Mouse (Mus musculus) forebrain, embryonic 12.5 days (tissue): Measurements from ENCODE around the gene Fut9. TPM values are rescaled to one million over a fixed set of nuclear protein-coding genes. Genes with fewer than 3 reads are reported as not detected.

Source experiments
- ATAC-seq: fragments of 200-750 bp; cut with Nextera tagmentation; 2 replicates; pipeline ENCODE4 v1.8.0; 2017; ENCODE audit warnings: moderate TSS enrichment; ENCODE audit not compliant: low FRiP score
- H3K27ac ChIP-seq: fragments of 300-500 bp; sonication (generic); 2 replicates; pipeline ENCODE4 v1.5.1; 2016; ENCODE audit warnings: mild to moderate bottlenecking
- H3K27me3 ChIP-seq: fragments of 300-500 bp; sonication (generic); 2 replicates; pipeline ENCODE4 v1.6.1; 2016; ENCODE audit warnings: mild to moderate bottlenecking
- H3K36me3 ChIP-seq: fragments of 300-500 bp; sonication (generic); replicated peaks from 2 replicates; pipeline ENCODE4 v1.6.1; 2016; ENCODE audit warnings: mild to moderate bottlenecking
- H3K4me1 ChIP-seq: fragments of 300-500 bp; sonication (generic); 2 replicates; pipeline ENCODE4 v1.6.1; 2016
- H3K4me2 ChIP-seq: fragments of 300-500 bp; sonication (generic); 2 replicates; pipeline ENCODE4 v1.6.1; 2016; ENCODE audit warnings: mild to moderate bottlenecking, moderate library complexity
- H3K4me3 ChIP-seq: fragments of 300-500 bp; sonication (generic); replicated peaks from 2 replicates; pipeline ENCODE4 v1.5.1; 2016; ENCODE audit warnings: mild to moderate bottlenecking
- H3K9ac ChIP-seq: fragments of 300-500 bp; sonication (generic); 2 replicates; pipeline ENCODE4 v1.6.1; 2016; ENCODE audit warnings: mild to moderate bottlenecking
- H3K9me3 ChIP-seq: fragments of 300-500 bp; sonication (generic); 2 replicates; pipeline ENCODE4 v1.6.1; 2016
- WGBS: fragments of 180-500 bp; shearing (Covaris S2); methylation state at CpG from one replicate; pipeline ENCODE4 v1.1.7; 2016; 5-methylcytosine and 5-hydroxymethylcytosine counted together
- polyA plus RNA-seq: library from polyadenylated mRNA; unstranded; fragments of >200 nt; fragmentation: Nextera tagmentation; extraction: Ambion mirVana; gene quantifications from 2 replicates; pipeline ENCODE4 v1.2.1, GENCODE M21; 2016

Fut9 gene
- polyA plus RNA-seq, 1 experiment from 2014 or later: 13.7 TPM

- no peak overlapping the region for H3K4me3 ChIP-seq
- no peak overlapping the region for H3K4me2 ChIP-seq
- no peaks in the 10 kb centered on the region for H3K36me3 ChIP-seq
- H3K27me3 ChIP-seq: no peaks in the 10 kb centered on the region
- no peaks in the 10 kb centered on the region for H3K4me1 ChIP-seq
- H3K27ac ChIP-seq: no peak overlapping the region
- ATAC-seq: no peak
- H3K9ac ChIP-seq: no peak overlapping the region
- 91% methylated on average over 2 of the region's 2 CpGs for WGBS
- H3K9me3 ChIP-seq: no peaks in the 10 kb centered on the region
These were observed 166.8 kb downstream of the Fut9 start for GRCm38 (mm10) chr4:25633262-25633661.

GRCm38 (mm10) chr4:25628113-25628512, 171.9 kb downstream of the Fut9 start:
- WGBS: 51% methylated on average over 5 of the region's 5 CpGs
- H3K27ac ChIP-seq: 0 out of 2 replicates have a peak overlapping the region, but pooled peaks have one; percentile 31
- no peak overlapping the region for H3K4me3 ChIP-seq
- no peaks in the 10 kb centered on the region for H3K27me3 ChIP-seq
- no peaks in the 10 kb centered on the region for H3K36me3 ChIP-seq
- no peak overlapping the region for H3K4me2 ChIP-seq
- no peaks in the 10 kb centered on the region for H3K9me3 ChIP-seq
- ATAC-seq: peak; percentile 24
- H3K9ac ChIP-seq: no peak overlapping the region
- peaks cover 10% of the 10 kb centered on the region for H3K4me1 ChIP-seq

GRCm38 (mm10) chr4:25627467-25627866, 172.6 kb downstream of the Fut9 start:
- H3K27me3 ChIP-seq: no peaks in the 10 kb centered on the region
- peak overlapping the region; percentile 74 for H3K27ac ChIP-seq
- H3K36me3 ChIP-seq: no peaks in the 10 kb centered on the region
- no peaks in the 10 kb centered on the region for H3K9me3 ChIP-seq
- H3K4me3 ChIP-seq: no peak overlapping the region
- no peak overlapping the region for H3K9ac ChIP-seq
- peak overlapping the region; percentile 6; the same call in 1 of the 2 replicates for H3K4me2 ChIP-seq
- peaks cover 10% of the 10 kb centered on the region for H3K4me1 ChIP-seq
- WGBS: 69% methylated on average over 9 of the region's 9 CpGs
- ATAC-seq: peak; percentile 89

- Histone ChIP-seq H3K4me1 (peaks cover 10% of the 10 kb centered on the region), H3K4me2 (no peak overlapping the region), H3K27me3 (no peaks in the 10 kb centered on the region), H3K36me3 (no peaks in the 10 kb centered on the region), H3K4me3 (no peak overlapping the region), H3K9me3 (no peaks in the 10 kb centered on the region), H3K9ac (no peak overlapping the region), H3K27ac (peak overlapping the region; percentile 69)
- WGBS: 8% methylated on average over 1 of the region's 1 CpGs
- peak; percentile 80 for ATAC-seq
These were observed 173.0 kb downstream of the Fut9 start for GRCm38 (mm10) chr4:25627039-25627438.

GRCm38 (mm10) chr4:25623176-25623575, 176.9 kb downstream of the Fut9 start:
- Histone ChIP-seq H3K4me2 (no peak overlapping the region), H3K4me3 (no peak overlapping the region), H3K9ac (no peak overlapping the region), H3K4me1 (peaks cover 10% of the 10 kb centered on the region), H3K27me3 (no peaks in the 10 kb centered on the region), H3K27ac (no peak overlapping the region), H3K9me3 (no peaks in the 10 kb centered on the region), H3K36me3 (peaks cover 6% of the 10 kb centered on the region; the same call in 1 of the 2 replicates)
- 89% methylated on average over 2 of the region's 2 CpGs for WGBS
- ATAC-seq: no peak

GRCm38 (mm10) chr4:25617301-25617700, 182.7 kb downstream of the Fut9 start:
- no peak for ATAC-seq
- Histone ChIP-seq H3K27ac (no peak overlapping the region), H3K4me1 (no peaks in the 10 kb centered on the region), H3K9ac (no peak overlapping the region), H3K36me3 (peaks cover 6% of the 10 kb centered on the region; the same call in 1 of the 2 replicates), H3K9me3 (no peaks in the 10 kb centered on the region), H3K4me2 (no peak overlapping the region), H3K4me3 (no peak overlapping the region), H3K27me3 (no peaks in the 10 kb centered on the region)
- WGBS: 93% methylated on average over 4 of the region's 4 CpGs

GRCm38 (mm10) chr4:25613426-25613825, 186.6 kb downstream of the Fut9 start:
- no peak overlapping the region for H3K27ac ChIP-seq
- ATAC-seq: no peak
- no peaks in the 10 kb centered on the region for H3K4me1 ChIP-seq
- no peak overlapping the region for H3K4me3 ChIP-seq
- no peak overlapping the region for H3K4me2 ChIP-seq
- no peaks in the 10 kb centered on the region for H3K9me3 ChIP-seq
- H3K9ac ChIP-seq: no peak overlapping the region
- 95% methylated on average over 5 of the region's 5 CpGs for WGBS
- H3K27me3 ChIP-seq: no peaks in the 10 kb centered on the region
- no peaks in the 10 kb centered on the region for H3K36me3 ChIP-seq

- ATAC-seq: no peak
- Histone ChIP-seq H3K27me3 (no peaks in the 10 kb centered on the region), H3K4me1 (no peaks in the 10 kb centered on the region), H3K9ac (no peak overlapping the region), H3K36me3 (no peaks in the 10 kb centered on the region), H3K27ac (no peak overlapping the region), H3K4me2 (no peak overlapping the region), H3K4me3 (no peak overlapping the region), H3K9me3 (no peaks in the 10 kb centered on the region)
- 62% methylated on average over 2 of the region's 2 CpGs for WGBS
These were observed 189.6 kb downstream of the Fut9 start for GRCm38 (mm10) chr4:25610481-25610880.

- no peak overlapping the region for H3K27ac ChIP-seq
- H3K4me1 ChIP-seq: no peaks in the 10 kb centered on the region
- no peak overlapping the region for H3K9ac ChIP-seq
- ATAC-seq: no peak
- no peaks in the 10 kb centered on the region for H3K36me3 ChIP-seq
- no peaks in the 10 kb centered on the region for H3K9me3 ChIP-seq
- H3K4me3 ChIP-seq: no peak overlapping the region
- no peaks in the 10 kb centered on the region for H3K27me3 ChIP-seq
- WGBS: 66% methylated on average over 4 of the region's 4 CpGs
- H3K4me2 ChIP-seq: no peak overlapping the region
These were observed 206.8 kb downstream of the Fut9 start for GRCm38 (mm10) chr4:25593218-25593617.
